Mouse (Mus musculus) adrenal gland, postnatal 25 days (tissue): Measurements from ENCODE around the gene Prokr1. TPM values are rescaled to one million over a fixed set of nuclear protein-coding genes. Genes with fewer than 3 reads are reported as not detected.
"Not testable (repeated sequence)": the region's sequence is repeated elsewhere in the genome, so short reads cannot be mapped to it uniquely, and the experiment has no call there.

ENCODE experiments used
- DNase-seq: peaks from one replicate; pipeline ENCODE4 v3.0.0; 2021; ENCODE audit warnings: mixed read lengths
- long read RNA-seq: library from polyadenylated mRNA; stranded (forward); transcript quantifications from one replicate; pipeline ENCODE4 v2.0.0, GENCODE M21; 2021
- total RNA-seq: library from RNA; stranded (reverse); gene quantifications from 2 replicates; pipeline ENCODE4 v1.2.3, GENCODE M21; 2021

The Prokr1 gene
- 0.58 and 0.90 TPM in 2 replicates for total RNA-seq
- long read RNA-seq, full-length matches to known transcripts = 1 of 1 reads
- long read RNA-seq, partial matches to known transcripts = 0 of 1 reads
- long read RNA-seq, other reads (novel, unspliced or antisense) = 0 of 1 reads

GRCm38 (mm10) chr6:87590394-87591281, at the start of gene Prokr1:
Prokr1 (minus strand) TSS chr6:87590743.
- DNase-seq = peak; percentile 71

DNA sequence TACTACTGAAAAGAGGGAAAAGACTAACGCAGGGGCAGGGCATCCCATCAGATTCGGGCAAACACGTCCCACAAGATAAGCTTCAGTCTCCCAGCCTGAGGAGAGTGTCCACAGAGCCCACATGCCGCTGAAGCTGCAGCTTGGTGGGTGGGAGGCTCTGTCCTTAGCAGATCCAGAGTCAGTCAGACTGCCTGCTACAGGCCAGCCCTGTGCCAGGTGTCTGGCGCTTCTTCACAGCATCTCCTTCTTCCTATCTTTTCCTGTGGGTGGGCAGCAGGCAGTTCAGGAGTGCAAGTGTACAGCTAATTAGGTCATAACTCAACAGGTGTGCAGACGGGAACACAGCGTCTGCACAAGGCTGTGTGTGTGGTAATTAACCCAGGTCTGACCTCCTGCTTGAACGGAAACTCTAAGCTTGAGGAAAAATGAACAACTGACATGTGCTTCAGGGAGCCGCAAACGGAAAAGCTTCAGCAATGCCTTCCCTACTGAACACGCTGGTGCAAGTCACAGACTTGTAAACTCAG, 47.7 kb upstream of the Prokr1 start:
- no peak for DNase-seq

DNA sequence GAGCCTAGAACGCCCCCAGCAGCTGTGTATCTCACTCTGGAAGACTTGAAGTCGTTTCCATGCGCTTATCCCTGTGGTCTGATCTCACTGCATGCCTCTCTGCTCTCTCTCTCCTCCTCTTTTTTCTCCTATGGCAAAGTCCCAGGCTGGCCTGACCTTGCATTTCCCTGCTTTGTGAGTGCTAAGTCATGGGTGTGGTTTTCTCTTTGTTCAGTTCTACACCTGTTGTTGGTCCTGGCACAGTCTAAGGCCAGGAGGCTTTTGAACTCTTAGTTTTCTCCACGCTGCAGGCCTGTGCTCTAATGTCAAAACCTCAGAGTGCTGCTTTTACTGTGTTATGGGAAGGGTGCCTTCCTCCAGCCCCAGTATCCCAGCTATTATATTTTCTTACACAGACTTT, 41.6 kb upstream of the Prokr1 start:
- no peak for DNase-seq

DNA sequence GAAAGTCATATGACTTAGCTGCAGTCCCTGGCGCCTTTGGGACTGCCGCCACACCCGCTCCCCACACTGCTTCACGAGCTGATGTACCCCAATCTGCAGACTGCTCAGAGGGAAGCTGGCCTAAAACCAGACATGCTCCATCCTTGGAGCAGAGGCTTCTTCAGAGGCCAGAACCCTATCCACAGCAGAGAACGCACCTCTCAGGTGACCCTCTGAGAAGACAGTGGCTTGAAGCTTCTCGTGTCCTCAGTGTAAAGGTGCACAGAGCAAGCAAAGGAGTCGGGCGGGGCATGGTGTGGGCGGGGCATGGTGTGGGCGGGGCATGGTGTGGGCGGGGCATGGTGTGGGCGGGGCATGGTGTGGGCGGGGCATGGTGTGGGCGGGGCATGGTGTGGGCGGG, 38.4 kb upstream of the Prokr1 start:
- not testable (repeated sequence) for DNase-seq

GRCm38 (mm10) chr6:87623151-87623550, 32.6 kb upstream of the Prokr1 start:
- DNase-seq = no peak

- peak; percentile 34 for DNase-seq
These were observed 30.7 kb upstream of the Prokr1 start for GRCm38 (mm10) chr6:87621281-87621680.

- DNase-seq = no peak
These were observed 27.5 kb upstream of the Prokr1 start for GRCm38 (mm10) chr6:87618021-87618420.

GRCm38 (mm10) chr6:87615696-87616083, 25.1 kb upstream of the Prokr1 start:
- no peak for DNase-seq

GRCm38 (mm10) chr6:87614794-87615695, 24.5 kb upstream of the Prokr1 start:
- DNase-seq = peak; percentile 68

- peak; percentile 62 for DNase-seq
These were observed 9.3 kb upstream of the Prokr1 start for GRCm38 (mm10) chr6:87599825-87600224.

DNA sequence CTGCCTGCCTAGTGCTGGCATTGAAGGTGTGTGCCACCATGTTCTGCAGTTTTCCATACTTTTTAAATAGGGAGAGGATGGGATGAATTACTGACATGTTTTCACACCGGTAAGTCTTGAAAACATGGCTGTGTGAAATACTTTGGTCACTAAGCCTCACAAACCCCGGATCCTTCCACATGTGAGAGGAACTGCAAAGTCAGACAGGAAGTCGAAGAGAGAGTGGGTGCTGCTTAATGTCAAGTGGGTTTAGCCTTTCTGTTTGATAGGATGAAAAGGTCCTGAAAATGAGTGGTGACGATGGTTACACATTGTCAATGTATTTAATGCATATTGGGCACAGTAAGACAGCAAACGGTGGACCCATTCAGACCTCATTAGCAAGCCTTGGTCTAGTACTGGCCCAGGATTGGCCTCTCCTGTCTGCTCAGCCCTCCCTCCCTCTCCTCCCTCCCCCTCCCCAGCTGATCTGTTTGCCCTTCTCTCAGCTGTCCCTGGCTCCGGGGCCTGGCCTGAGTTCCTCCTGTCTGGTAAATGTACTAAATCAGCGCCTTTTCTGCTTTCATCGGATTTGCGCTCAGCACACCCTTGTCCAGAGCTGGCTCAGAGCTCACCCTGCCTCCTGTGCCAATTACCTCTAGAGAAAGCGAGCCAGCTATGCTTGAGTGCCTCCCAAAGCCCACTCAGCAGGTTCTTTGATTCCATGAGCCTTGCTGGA, 6.7 kb upstream of the Prokr1 start:
- DNase-seq = no peak

DNA sequence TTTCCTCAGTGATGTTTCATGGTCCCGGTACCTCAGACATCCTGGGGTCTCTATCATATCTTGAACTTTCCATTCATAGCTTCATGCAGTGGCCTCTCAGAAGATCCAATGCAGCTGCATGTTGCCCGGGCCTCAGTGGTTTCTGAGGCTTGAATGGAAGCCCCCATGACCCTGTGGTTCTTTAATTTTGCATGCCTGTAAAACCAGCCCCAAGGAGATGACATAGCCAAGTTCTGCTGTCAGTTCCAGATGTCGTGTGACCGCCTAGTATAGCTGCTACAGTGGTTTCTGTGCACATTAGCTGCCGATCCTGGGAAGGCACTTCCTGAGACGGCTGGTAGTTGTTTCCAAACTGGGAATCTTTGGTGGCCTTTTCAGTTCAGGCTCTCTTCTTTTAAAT, 3.6 kb upstream of the Prokr1 start:
- no peak for DNase-seq

DNA sequence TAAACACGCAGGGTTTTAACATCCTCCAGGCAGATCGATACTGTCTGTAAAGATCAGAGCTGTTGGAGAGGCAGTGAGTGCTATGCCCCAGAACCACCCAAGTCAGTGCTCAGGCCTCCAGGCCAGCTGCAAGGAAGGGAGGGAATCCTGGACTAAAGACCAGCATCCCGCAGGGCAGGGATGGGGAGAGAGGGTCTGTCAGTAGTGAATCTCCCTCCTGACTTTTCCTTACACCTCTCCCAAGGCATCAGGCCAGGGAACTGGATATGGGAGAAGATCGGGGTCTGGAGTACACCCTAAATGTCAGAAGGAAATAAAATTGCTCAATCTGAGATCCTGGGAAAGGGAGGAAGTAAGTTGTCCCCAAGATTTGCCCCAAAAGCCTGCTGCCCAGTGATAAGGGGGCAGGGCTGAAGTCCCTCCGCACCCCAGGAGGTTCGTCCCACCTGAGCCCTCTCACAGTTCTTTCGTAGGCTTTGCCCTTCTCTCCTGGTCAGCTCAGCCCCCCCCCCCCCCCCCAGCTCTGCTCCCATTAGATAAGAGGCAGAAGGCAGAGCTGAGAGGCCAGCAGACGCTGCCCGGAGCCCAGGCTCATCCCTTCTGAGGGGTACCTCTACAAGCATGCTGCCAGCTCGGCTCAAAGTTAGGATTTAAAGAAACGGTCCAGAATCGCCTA, 687 bp downstream of the Prokr1 start:
- no peak for DNase-seq

DNA sequence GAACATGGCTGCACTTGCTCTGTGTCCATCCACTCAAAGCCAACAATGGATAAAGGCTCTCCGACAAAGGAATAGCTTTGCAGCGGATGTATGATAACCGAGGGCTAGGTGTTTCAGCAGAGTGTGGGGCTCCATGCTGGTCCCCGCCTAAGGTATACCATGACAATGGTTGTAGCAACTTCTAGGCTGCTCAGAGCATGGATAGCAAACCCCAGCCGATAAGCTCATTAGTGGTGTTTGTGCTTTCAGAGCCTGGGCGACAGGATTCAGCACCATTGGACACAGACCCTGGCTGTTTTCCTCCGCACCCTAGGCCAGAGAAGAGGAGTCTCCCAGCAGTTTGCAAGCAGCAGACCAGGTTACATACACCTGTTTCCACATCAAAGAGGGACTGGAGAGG, 6.6 kb downstream of the Prokr1 start:
- DNase-seq = no peak

DNA sequence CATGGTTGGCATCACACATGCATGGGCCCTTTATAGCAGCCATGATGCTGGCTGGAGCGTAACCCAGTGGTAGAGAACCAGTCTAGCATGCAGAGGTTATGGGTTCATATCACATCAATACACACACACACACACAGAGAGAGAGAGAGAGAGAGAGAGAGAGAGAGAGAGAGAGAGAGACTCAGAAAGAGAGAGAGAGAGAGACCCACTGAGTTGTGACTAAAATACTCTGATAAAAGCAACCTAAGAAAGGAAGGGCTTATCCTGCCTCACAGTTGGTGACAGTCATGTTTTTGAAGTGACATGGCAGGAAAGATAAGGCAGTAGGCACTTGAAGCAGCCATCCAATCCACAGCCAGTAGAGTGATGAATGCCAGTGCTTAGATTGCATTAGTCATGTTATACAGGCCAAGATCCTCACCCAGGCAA, 7.3 kb downstream of the Prokr1 start:
- no peak for DNase-seq

DNA sequence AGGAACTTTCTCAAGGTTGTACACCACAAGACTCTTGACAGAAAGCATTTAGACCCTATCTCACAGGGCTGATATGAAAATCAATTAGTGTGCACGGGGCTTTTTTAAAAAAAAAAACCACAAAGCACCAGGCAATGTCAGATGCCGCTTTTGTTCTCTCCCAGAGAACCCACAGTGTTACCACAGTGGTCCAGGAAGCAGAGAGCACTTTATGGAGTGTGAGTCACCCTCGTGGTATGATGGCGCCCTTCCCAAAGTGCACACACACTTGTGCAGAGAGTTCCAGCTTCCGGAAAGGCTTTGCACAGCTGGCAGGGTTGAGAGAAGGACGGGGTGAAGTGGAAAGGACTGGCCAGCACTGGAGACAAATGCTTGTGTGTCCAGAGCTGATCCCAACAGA, 8.1 kb downstream of the Prokr1 start:
- no peak for DNase-seq

DNA sequence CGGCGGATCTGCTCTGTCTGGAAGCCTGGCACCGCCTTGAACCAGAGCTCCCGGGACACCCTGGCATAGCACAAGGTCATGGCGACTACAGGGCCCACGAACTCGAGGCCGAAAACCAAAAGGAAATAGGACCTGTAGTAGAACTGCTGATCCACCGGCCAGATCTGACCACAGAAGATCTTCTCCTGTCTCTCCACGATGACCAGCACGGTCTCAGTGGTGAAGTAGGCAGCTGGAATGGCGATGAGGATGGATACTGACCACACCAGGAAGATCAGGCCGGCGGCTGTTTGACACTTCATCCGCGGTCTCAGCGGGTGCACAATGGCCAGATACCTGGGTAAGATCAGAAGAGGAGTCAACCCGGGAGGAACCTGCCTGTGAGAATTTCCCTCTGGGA, 9.0 kb downstream of the Prokr1 start:
- DNase-seq = no peak

DNA sequence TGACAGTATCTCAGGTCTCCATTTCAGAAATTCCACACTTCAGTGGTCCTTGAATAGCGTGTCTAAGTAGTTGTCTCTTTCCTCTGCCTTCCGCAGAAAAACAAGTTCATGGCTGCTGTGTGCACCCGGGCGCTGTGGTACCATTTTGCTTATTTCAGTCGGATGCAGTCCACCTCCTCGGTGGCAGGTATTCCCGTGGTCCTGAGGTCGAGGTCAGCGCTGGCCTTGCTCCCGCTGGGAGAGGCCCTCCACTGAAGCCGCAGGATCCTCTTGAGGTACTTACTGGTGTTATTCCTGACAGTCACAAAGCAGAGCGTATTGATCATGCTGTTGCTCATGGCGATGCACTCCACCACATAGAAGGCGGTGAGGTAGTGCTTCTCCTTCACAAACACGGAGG, 9.5 kb downstream of the Prokr1 start:
- no peak for DNase-seq

DNA sequence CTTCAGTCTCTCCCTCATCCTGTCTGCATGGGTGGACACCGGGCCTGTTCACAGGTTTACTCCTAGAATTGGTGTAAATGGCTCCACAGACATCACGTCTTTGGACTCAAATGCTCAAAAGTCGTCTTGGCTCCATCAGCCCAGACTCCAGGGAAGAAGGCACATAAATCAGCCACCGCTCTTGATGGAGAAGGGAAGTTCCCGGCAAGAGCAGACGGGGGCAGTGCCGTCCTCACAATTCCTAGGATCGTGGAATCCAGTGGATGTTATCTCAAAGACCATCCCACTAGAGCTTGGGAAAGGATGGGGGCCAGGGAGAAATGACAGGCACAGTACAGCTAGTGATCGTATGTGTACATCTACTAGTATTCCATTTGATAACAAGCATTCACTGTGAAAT, 12.3 kb downstream of the Prokr1 start:
- no peak for DNase-seq

DNA sequence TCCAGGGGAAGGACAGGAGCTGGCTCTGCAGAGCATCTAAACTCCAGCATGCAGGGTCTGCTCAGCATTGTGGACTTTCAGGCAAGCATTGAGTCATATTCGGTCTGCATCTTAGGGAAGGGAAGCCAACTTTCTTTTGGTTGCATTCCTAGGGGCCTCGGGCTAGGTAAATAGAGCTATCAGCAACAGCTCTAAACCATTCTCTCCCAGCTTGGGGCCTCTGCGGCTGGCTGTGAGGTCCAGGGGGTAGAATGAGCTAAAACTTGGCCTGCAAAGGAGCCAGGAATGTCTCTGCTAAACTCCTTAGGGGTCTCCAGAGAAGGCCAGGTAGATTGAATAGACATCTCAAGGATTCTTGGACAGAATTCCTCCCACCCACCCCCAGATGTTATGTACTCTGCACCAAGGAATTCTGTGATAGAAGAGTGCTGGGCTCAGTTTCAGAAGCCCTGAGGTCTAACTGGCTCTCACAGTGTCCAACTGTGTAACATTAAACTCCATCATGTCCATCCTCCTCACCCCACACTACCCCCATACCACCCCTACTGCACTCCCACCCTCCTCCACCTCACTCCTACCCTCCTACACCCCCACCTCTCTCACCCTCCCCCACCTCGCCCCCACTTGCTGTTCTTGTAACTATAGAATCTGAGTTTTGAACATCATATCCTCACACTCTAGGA, 13.8 kb downstream of the Prokr1 start:
- DNase-seq = no peak

GRCm38 (mm10) chr6:87571863-87572262, 18.7 kb downstream of the Prokr1 start:
- DNase-seq = not testable (repeated sequence)
